Mouse (Mus musculus): ENCODE results near the gene Copg2.

DNA sequence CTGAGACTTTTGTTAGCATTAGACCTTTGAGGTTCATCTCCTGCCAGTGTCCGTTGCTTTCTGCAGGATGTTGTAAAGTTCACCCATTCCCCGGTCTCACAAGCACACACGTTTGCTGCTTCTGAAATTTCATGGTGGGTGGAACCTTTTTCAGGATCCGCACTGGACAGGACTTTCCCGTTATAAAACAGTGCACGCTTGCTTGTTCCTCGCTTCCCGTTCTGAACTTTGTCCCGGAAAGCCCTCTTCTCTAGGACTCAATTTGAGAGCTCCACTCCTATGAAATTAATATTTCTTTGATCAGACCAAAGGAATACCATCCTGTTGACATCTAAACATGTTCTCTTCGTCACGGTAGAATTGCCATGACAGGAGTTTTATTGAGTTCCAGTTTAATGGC is 182.7 kb downstream of the Copg2 start:
- TF ChIP-seq CTCF (IDR thresholded peaks at IDR 0.05; ENCODE audit: low read depth) (no peak), EP300 (IDR thresholded peaks at IDR 0.05; ENCODE audit: low read depth) (no peak)
